Mouse (Mus musculus) lung, postnatal 0 days (tissue): Measurements from ENCODE around the gene Crabp2. TPM values are rescaled to one million over a fixed set of nuclear protein-coding genes. Genes with fewer than 3 reads are reported as not detected.
A peak's percentile ranks its signal among the peaks of the same experiment; 100 is the strongest.

Source experiments
- ATAC-seq: fragments of 200-750 bp; cut with Nextera tagmentation; 2 replicates; pipeline ENCODE4 v1.8.0; 2017; ENCODE audit warnings: moderate library complexity
- DNase-seq: peaks from one replicate; pipeline ENCODE4 v3.0.0-alpha.2; 2016; ENCODE audit warnings: low spot score
- H3K27ac ChIP-seq: fragments of 300-500 bp; sonication (generic); 2 replicates; pipeline ENCODE4 v1.5.1; 2014; ENCODE audit warnings: antibody characterized with exemption, mild to moderate bottlenecking, low read length, mixed read lengths
- H3K27me3 ChIP-seq: fragments of 300-500 bp; sonication (generic); replicated peaks from 2 replicates; pipeline ENCODE4 v1.6.1; 2014; ENCODE audit warnings: low read length, mixed read lengths; ENCODE audit not compliant: insufficient read depth
- H3K36me3 ChIP-seq: fragments of 300-500 bp; sonication (generic); 2 replicates; pipeline ENCODE4 v1.6.1; 2014; ENCODE audit warnings: low read length, mixed read lengths; ENCODE audit not compliant: insufficient read depth
- H3K4me1 ChIP-seq: fragments of 300-500 bp; sonication (generic); 2 replicates; pipeline ENCODE4 v1.6.1; 2014; ENCODE audit warnings: antibody characterized with exemption, low read depth, low read length, mixed read lengths; ENCODE audit not compliant: insufficient read depth
- H3K4me2 ChIP-seq: fragments of 300-500 bp; sonication (generic); replicated peaks from 2 replicates; pipeline ENCODE4 v1.6.1; 2014; ENCODE audit warnings: low read depth, mild to moderate bottlenecking, low read length, moderate library complexity, mixed read lengths
- H3K4me3 ChIP-seq: fragments of 300-500 bp; sonication (generic); 2 replicates; pipeline ENCODE4 v1.5.1; 2014; ENCODE audit warnings: low read depth, low read length
- H3K9ac ChIP-seq: fragments of 300-500 bp; sonication (generic); replicated peaks from 2 replicates; pipeline ENCODE4 v1.6.1; 2014; ENCODE audit warnings: low read depth, mild to moderate bottlenecking
- H3K9me3 ChIP-seq: fragments of 300-500 bp; sonication (generic); 2 replicates; pipeline ENCODE4 v1.6.1; 2016; ENCODE audit warnings: low read length, mixed read lengths
- CTCF ChIP-seq: IDR thresholded peaks from 2 replicates; pipeline ENCODE4 v1.5.1; 2016; ENCODE audit warnings: antibody characterized with exemption, mild to moderate bottlenecking
- EP300 ChIP-seq: IDR thresholded peaks from 2 replicates; pipeline ENCODE4 v1.6.1; 2016; ENCODE audit warnings: antibody characterized with exemption, mild to moderate bottlenecking, control low read depth
- WGBS: fragments of 180-500 bp; shearing (Covaris S2); extraction: QIAGEN DNeasy Blood & Tissue Kit; methylation state at CpG from one replicate; pipeline ENCODE4 v1.1.7; 2014; 5-methylcytosine and 5-hydroxymethylcytosine counted together
- polyA plus RNA-seq: library from polyadenylated mRNA; unstranded; fragments of >200 nt; fragmentation: Nextera tagmentation; extraction: Ambion mirVana; gene quantifications from 2 replicates; pipeline ENCODE4 v1.2.1, GENCODE M21; 2015

Crabp2 gene
- polyA plus RNA-seq, 1 experiment from 2014 or later, result 0.21 TPM

DNA sequence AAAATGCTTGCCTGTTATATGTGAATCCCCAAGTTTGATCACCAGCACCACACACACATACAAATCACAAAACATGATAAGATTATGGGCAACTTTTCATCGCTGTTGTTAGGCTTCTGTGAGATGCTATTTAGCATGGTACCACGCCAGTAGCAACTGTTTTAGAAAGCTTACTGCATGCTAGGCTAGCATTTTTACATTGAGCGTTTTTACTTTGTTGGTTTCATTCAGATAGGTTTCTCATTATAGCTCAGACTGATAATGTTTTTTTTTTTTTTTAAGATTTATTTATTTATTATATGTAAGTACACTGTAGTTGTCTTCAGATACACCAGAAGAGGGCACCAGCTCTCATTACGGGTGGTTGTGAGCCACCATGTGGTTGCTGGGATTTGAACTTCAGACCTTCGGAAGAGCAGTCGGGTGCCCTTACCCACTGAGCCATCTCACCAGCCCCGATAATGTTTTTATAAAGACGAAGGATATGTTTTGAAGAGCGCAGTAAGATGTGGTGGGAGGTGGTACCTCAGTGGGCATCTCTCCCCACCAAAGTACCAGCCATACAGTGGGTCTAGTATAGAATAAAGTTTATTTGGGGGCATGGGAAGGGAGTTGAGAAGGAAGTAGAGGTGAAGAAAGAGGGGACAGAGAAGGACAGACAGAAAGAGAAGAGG, 28.1 kb upstream of the Crabp2 start:
- TF ChIP-seq EP300 (no peak), CTCF (peak; percentile 42)
- Histone ChIP-seq H3K36me3 (peaks cover 21% of the 10 kb centered on the region), H3K4me3 (peak overlapping the region; percentile 59), H3K27ac (peak overlapping the region; percentile 87; the same call in 1 of the 2 replicates), H3K9me3 (no peaks in the 10 kb centered on the region), H3K9ac (no peak overlapping the region), H3K27me3 (no peaks in the 10 kb centered on the region), H3K4me1 (no peaks in the 10 kb centered on the region), H3K4me2 (peak overlapping the region; percentile 65)
- ATAC-seq (no peak), DNase-seq (peak; percentile 4)
- 63% methylated on average over 9 of the region's 9 CpGs for WGBS

DNA sequence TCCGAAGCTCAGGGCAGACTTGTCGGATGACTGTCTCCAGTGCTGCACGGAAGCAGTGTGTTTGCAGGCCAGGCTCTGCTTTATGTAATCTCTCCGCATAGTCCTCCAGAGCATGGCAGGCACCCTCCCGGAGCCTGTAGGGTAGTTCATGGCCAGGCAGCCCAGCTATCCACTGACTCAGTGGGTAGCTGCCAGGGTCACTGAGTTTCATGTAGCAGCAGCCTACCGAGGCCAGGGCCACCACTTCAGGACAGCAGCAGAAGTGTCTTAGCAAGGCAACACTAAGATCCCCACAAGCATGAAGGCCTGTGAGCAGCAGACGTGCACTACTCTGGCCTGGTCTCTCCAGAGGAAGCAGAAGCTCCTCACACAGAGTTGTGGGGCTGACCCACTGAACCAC, 23.5 kb upstream of the Crabp2 start:
- Histone ChIP-seq H3K4me3 (no peak overlapping the region), H3K36me3 (peaks cover 12% of the 10 kb centered on the region), H3K9ac (no peak overlapping the region), H3K4me2 (no peak overlapping the region), H3K9me3 (no peaks in the 10 kb centered on the region), H3K27ac (no peak overlapping the region), H3K27me3 (no peaks in the 10 kb centered on the region), H3K4me1 (peaks cover 6% of the 10 kb centered on the region)
- WGBS, result 93% methylated on average over 7 of the region's 7 CpGs
- no peak for ATAC-seq
- DNase-seq, result no peak
- no peak for TF ChIP-seq EP300
- no peak for TF ChIP-seq CTCF

DNA sequence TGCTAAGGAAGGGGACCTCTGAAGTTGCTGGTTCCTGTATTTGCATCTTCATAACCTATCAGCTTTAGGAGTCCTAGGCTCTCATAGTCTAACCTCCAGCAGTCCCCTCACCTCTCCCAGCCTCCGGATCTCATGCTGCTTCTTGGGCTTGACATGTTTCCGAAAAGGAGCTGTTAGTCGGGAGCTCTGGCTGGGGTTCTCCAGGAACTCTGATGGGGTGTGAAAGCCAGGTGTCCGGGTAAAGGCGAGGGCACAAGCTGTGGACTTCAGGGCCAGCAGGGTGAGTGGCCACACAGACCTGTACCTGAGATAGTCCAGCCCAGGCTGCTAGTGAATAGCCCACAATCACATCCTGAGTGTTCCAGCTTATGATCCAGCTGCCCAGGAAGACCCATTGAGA, 21.0 kb upstream of the Crabp2 start:
- Histone ChIP-seq H3K4me2 (no peak overlapping the region), H3K27me3 (no peaks in the 10 kb centered on the region), H3K9ac (no peak overlapping the region), H3K36me3 (peaks cover 12% of the 10 kb centered on the region), H3K9me3 (no peaks in the 10 kb centered on the region), H3K27ac (no peak overlapping the region), H3K4me3 (no peak overlapping the region), H3K4me1 (peaks cover 6% of the 10 kb centered on the region)
- WGBS, result 83% methylated on average over 5 of the region's 5 CpGs
- ATAC-seq (no peak), DNase-seq (no peak)
- TF ChIP-seq EP300, result no peak
- TF ChIP-seq CTCF, result no peak

DNA sequence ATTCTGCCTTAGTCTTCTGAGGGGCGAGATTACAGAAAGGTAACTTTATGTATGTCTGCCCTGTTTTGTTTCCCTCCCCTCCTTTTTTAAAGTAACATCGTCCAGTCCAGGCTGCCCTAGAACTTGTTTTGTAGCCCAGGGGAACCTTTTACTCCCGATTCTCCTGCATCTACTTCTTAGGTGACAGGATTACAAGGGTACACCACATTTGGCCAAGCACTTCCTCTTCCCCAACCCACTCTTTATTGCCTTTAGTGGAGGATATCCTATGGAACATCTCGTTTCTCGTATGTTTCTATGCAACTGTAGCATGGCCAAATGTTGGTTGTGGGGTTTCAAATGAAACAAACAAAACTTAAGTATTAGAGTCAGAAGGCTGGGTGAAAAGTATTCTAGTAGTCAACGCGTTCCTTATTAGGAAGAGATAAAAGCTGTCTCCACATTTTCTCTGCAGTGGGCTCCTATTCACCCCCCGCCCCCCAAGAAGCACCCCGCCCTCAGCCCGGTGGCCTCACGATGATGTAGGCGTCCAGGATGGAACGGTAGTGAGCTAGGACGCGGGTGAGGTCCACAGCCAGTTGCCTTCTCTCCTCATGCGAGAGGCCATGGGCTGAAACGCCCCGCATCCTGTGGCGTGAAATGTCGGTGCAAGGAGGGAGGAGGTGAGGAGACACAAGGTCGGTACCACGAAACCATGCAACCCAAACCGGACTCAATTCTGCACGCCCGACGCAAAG, 19.0 kb upstream of the Crabp2 start:
- 3% methylated on average over 26 of the region's 26 CpGs for WGBS
- H3K4me2 ChIP-seq, result peak overlapping the region; percentile 59
- peak overlapping the region; percentile 44 for H3K9ac ChIP-seq
- H3K36me3 ChIP-seq, result peaks cover 13% of the 10 kb centered on the region
- no peak for DNase-seq
- no peaks in the 10 kb centered on the region for H3K27me3 ChIP-seq
- H3K4me3 ChIP-seq, result peak overlapping the region; percentile 94
- H3K4me1 ChIP-seq, result peaks cover 6% of the 10 kb centered on the region
- TF ChIP-seq CTCF (no peak), EP300 (no peak)
- ATAC-seq, result peak; percentile 23
- H3K9me3 ChIP-seq, result no peaks in the 10 kb centered on the region
- H3K27ac ChIP-seq, result peak overlapping the region; percentile 92

DNA sequence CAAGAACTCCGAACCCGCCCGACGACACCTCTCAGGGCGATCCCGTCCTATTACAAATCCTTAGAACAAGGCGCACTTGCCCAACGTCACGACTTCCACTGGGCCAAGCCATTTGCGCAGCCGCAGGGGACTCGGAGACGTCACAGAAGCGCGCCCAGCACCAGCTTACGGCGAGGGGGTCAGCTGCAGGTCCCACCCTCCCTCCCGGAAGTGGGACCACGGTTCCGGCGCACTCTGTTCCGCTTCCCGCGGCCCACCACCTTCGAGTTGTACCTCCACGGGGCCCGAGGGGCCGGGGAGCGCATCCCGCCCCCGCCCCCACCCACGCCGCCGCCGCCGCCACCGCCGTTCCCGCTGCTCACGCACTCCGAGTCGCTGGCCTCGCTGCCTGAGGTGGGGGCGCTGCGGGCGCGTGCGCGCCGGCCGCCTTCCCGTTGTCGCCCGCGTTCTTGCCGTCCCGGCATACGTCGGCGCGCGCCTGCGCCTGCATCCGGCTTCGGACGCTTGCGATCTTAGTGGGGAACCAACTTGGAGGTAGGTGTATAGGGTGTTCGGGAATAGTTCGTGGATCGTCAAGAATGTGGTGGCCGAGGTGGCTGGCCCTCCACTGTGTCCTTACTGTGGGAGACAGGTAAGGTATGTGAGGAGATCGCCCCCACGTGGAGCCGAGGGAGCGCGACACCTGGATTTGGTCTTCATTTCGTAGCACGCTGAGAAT, 18.2 kb upstream of the Crabp2 start, which contains the start of the genes Isg20l2 and Rrnad1:
Isg20l2 (plus strand) TSS at position 237 of the 718 bp plus-strand sequence.
Rrnad1 (minus strand) TSS at position 640 of the 718 bp plus-strand sequence.
- peaks cover 9% of the 10 kb centered on the region for H3K36me3 ChIP-seq
- peak within 1 kb of the TSS; percentile 79 for H3K9ac ChIP-seq
- TF ChIP-seq CTCF (peak; percentile 86), EP300 (no peak)
- WGBS, result 2% methylated on average over 56 of the region's 78 CpGs
- peaks cover 6% of the 10 kb centered on the region for H3K4me1 ChIP-seq
- H3K27me3 ChIP-seq, result no peaks in the 10 kb centered on the region
- ATAC-seq, result peak; percentile 99
- peak within 1 kb of the TSS; percentile 94 for H3K4me3 ChIP-seq
- peak within 1 kb of the TSS; percentile 92 for H3K27ac ChIP-seq
- no peaks in the 10 kb centered on the region for H3K9me3 ChIP-seq
- peak within 1 kb of the TSS; percentile 59 for H3K4me2 ChIP-seq
- peak; percentile 98 for DNase-seq

DNA sequence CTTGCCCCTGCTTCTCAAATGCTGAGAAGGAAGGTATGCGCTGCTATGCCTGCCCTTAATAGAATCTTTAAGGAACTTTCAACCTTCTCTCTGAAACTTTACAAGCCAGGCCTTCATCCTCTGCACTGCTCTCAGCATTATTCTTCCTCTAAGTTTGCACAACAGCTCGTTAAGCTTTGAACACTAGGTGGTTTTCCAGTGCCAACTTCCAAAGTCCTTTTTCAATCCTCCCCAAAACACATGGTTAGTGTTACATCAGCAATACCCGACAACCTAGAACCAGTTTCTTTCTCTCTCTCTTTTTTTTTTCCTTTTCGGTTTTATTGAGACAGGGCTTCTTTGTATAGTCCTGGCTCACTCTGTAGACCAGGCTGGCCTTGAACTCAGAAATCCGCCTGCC, 14.4 kb upstream of the Crabp2 start:
- Histone ChIP-seq H3K4me2 (no peak overlapping the region), H3K27me3 (no peaks in the 10 kb centered on the region), H3K9ac (no peak overlapping the region), H3K9me3 (no peaks in the 10 kb centered on the region), H3K36me3 (peaks cover 13% of the 10 kb centered on the region), H3K4me3 (no peak overlapping the region), H3K27ac (no peak overlapping the region), H3K4me1 (peaks cover 4% of the 10 kb centered on the region)
- no peak for ATAC-seq
- DNase-seq, result no peak
- TF ChIP-seq EP300, result no peak
- no peak for TF ChIP-seq CTCF
- 74% methylated on average over 5 of the region's 5 CpGs for WGBS
